Mouse (Mus musculus) embryo, embryonic 10.5 days (tissue): ENCODE results near the gene Atad1.
"Not testable (repeated sequence)": the region's sequence is repeated elsewhere in the genome, so short reads cannot be mapped to it uniquely, and the experiment has no call there.

ENCODE experiments used
- DNase-seq: peaks from one replicate; pipeline ENCODE4 v3.0.0-alpha.2; 2015; ENCODE audit warnings: low spot score

Atad1 gene

DNA sequence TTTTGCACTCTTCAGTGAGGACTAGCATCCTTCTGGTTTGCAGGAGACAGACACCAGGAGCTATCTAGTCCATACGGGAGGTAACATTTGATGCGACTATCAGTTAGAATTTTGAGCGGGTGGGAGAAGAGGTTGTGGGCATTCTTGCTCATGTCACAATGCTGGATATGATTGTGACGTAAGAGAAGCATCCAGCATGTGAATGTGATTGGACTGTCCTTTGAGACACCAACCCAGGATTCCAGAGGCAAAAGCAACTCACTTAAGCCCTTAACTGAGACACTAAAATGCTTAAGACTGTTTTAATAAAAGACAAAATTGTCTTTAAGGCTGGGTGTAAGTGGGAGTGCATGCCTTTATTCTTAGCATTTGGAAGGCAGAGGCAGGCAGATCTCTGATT lies at the start of gene Atad1:
Gene Atad1, minus strand, starts transcription at position 101 of the 400 bp plus-strand sequence.
- DNase-seq, result no peak

DNA sequence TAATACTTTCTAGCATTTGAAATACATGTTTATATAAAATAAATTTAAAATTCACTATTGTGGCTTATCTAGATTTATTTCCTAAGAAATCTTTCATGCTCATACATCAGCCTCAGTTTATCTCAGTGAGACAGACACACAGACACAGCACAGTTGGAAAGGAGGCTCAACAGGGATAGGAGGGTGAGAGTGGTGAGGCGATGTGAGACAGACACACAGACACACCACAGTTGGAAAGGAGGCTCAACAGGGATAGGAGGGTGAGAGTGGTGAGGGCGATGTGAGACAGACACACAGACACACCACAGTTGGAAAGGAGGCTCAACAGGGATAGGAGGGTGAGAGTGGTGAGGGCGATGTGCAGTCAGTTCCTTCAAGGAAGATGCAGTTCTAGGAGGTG lies 48.4 kb upstream of the Atad1 start:
- not testable (repeated sequence) for DNase-seq

DNA sequence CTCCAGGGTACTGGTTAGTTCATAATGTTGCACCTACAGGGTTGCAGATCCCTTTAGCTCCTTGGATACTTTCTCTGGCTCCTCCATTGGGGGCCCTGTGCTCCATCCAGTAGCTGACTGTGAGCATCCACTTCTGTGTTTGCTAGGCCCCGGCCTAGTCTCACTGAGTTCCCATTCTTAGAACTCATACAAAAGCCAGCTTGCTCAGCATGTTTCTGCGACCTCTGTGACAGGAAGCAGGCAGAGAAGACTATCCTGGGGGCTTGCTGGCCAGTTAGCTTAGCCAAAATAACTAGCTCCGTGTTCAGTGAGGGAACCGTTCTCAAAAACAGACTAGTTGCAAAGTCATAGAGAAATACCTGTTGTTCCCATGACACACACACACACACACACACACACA lies 47.8 kb upstream of the Atad1 start:
- DNase-seq, result not testable (repeated sequence)

DNA sequence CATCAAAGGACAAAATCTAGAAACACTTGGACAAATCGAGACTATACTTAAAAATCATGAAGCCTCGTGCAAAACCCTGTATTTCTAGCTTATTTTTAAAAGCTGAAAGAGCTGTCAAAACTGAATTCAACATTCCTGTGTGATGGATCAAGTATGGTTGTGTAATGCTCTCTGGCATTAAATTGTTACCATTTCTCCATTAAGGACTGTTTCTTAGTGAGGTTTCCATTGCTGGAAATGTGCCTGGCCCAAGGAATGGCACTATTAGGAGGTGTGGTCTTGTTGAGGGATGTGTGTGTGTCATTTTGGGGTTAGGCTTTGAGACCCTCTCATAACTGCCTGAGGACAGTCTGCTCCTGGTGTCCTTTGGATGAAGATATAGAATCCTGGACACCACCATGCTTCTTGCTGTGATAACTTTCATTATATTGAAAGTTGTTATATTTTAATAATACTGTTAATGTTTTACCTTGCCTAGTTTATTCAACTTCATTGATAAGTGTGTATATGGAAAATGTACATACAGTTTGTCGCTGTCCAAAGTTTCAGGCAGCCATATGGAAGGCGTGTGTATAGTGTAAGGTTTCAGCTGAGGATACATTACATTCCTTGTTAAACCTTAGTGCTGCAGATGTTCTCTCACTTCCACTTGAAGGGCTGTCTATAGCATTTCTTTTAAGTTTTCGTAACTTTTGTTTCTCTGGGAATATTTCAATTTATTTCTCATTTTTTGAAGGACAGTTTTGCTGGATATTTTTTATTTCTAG lies 41.9 kb upstream of the Atad1 start:
- no peak for DNase-seq

DNA sequence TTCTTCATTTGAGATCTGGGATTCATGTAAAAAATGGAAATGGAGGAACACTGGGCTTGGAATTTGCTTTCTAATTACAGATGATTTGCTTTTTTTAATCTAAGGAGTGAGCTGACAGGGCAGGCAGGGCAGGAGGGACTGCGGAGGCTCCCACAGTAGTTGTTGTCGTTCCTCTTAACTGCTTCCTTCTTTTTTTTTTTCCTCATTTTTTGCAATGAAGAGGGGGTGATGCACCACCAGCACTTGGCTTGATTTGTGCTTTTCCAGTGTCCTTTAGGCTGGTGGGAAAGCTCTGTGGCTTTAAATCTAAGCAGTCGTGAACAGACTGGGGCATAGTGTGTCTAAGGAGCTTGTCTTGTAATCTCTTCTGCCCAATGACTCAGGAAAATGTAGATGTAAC lies 39.5 kb upstream of the Atad1 start:
- DNase-seq, result no peak

DNA sequence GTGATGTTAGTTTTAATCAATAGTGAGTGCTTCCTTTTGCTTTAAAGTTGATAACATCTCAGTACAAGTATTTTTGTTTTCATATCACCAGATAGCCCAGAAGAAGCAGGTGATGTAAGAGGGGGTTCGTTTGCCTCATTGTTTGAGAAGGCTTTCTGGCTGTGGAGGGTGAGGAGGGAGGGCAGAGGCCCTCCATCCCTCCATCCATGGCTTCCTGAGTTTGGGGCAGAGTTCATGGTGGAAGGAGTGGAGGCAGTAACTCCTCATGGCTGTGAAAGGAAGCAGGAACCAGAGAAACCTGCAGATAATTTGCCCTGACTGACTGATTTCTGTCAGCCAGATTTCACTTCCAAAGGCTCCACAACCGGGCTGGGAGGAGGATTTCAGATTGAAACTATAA lies 38.8 kb upstream of the Atad1 start:
- DNase-seq, result no peak

DNA sequence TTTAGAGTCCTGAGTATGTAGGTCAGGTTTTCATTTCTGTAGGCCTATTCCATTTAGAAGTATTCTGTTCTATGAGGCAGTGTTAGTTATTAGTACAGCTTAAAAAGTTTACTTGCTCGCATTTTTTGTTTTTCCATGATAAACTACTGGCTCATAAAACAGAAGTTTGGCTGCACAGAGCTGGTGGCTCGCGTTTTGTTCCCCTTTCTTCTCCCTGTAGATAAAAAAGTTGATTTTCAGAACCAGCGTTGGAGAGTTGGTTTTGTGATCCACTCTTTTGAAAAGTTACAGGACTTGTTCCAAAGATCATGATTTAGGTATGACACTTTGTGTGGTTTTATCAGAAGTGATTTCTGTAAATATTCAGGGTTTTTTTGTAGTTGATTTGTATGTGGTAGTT lies 22.9 kb upstream of the Atad1 start:
- DNase-seq, result no peak

DNA sequence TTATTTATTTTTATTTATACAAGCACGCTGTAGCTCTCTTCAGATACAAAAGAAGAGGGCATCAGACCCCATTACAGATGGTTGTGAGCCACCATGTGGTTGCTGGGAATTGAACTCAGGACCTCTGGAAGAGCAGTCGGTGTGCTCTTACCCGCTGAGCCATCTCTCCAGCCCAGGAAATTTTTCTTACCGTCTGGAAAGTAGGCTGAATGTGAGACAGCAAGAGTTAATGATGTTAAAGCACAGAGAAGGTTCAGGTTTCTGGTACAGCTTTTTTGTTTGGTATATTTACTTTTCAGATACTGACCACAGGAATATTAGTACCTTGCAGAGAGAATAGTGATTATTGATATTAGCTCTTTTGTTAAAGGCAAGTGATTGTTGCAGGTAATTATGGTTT lies 21.6 kb upstream of the Atad1 start:
- no peak for DNase-seq

DNA sequence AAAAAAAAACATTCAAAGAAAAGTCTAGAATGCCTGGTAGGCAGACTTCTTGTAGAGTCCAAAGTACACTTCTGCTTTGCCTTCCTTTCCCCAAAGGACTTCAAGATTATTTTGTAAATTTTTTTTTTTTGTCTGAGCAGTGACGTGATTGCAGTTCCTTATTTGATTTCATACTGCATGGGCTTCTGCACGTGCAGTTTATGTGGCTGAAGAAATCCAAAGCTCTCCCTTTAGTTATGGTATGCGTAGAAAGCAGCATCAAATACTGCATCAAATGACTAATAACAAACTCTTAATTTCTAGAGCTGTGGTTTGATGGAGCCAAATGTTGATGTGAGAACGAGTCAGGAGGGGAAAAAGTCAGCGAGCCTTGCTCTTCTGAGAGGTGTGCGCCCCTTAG lies 20.9 kb upstream of the Atad1 start:
- DNase-seq, result no peak

DNA sequence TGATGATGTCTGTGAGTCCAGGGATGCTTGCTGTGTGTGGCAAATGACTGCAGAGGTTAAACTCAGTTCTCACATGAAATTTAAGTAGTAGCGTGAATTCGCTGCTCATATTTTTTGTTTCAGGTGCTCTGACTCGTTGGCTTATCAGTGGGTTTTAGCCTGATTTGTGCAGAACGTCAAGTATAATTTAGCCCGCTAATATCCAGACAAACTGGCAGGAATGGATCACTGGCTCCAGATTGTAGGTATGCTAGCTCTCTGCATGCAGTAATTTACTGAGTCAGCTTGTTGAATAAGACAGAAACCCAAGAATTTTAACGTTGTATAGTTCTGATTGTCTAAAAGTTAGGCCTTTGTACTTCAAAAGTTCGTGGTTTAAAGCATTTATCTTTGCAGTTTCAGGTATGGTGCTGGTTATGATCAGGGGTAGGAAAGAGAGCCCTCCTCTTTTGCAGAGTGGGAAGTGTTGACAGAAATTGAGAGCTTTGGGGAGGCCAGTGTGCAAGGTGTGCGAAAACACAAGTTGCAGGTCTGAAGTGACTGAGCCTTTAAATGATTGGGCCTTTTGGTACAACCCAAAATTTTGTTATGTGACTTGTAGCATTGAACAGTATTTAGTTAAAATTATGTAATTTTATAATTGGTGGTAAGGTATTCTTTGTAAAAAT lies 19.9 kb upstream of the Atad1 start:
- peak; percentile 22 for DNase-seq

DNA sequence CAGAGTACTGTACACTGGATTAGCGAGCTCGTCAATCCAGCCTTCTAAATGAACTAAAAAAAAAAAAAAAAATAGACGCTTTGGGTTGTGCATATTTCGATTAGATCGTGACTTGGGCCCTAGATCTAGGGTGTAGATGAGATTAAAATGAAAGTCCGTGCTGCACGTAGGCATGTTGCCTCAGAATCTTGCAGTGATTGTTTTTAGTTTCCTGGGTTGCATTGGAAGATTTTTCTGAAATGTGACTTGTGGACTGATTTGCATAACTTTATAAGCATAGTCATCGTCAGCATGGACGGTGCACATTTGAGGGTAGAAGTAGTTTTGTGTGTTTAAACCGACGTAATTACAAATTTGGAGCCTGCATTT lies 19.2 kb upstream of the Atad1 start:
- DNase-seq, result peak; percentile 24

DNA sequence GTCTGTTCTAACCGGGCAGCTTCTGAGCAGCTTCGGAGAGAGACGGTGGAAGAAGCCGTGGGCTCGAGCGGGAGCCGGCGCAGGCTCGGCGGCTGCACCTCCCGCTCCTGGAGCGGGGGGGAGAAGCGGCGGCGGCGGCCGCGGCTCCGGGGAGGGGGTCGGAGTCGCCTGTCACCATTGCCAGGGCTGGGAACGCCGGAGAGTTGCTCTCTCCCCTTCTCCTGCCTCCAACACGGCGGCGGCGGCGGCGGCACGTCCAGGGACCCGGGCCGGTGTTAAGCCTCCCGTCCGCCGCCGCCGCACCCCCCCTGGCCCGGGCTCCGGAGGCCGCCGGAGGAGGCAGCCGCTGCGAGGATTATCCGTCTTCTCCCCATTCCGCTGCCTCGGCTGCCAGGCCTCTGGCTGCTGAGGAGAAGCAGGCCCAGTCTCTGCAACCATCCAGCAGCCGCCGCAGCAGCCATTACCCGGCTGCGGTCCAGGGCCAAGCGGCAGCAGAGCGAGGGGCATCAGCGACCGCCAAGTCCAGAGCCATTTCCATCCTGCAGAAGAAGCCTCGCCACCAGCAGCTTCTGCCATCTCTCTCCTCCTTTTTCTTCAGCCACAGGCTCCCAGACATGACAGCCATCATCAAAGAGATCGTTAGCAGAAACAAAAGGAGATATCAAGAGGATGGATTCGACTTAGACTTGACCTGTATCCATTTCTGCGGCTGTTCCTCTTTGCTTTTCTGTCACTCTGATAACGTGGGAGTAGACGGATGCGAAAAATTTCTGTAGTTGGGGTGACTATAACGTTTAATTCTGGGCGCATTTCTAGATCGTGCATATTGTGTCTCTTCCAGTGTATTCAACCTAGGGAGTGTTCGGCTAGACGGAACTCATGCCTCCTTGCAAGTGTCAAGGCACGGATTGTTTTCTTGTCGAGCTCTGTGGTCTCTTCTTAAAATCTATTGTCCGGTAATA lies 18.5 kb upstream of the Atad1 start:
- DNase-seq, result peak; percentile 59

DNA sequence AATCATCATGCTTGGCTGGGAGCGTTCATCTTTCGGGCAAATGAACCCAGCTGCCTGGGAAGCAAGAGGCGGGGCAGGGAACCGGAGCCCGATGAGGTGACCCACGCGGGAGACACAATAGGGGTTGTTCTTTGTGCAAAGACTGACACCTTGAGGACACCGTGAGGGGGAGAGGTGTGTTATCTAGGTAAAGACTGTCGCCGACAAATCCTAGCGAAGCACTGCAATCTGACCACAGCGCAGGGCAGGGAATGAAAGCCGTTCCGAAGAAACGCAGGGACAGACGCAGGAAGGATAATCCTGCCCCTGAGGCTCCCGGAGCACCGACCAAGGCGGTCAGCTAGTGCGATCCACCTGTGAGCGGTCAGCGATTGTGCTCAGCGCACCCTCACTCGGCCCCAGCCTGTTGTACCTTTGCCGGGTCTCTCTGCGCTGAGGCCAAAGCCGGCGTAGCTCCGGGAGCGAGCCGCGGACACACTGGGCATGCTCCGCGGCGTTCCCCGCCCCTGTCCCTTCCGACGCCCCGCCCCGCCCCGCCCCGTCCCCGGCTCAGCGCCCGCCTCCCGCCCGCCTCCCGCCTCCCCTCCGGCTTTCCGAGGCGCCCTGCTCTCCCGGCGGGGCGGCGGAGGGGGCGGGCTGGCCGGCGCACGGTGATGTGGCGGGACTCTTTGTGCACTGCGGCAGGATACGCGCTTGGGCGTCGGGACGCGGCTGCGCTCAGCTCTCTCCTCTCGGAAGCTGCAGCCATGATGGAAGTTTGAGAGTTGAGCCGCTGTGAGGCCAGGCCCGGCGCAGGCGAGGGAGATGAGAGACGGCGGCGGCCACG lies 17.5 kb upstream of the Atad1 start, which contains the start of gene Pten:
Gene Pten, plus strand, starts transcription at position 598 of the 826 bp plus-strand sequence.
- peak; percentile 94 for DNase-seq

DNA sequence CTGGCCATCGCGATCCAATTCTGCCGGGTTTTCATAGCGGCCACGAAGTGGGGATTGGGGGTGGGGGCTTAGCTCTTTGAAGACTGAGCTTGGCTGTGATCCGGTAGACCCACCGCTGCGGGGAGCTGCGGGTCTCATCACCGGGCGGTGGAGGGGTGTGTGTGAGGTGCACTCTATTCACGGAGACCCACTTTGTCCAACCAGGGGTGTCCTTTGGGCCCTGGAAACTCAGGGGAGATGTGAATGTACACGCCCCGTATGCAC lies 17.0 kb upstream of the Atad1 start:
- DNase-seq, result no peak

DNA sequence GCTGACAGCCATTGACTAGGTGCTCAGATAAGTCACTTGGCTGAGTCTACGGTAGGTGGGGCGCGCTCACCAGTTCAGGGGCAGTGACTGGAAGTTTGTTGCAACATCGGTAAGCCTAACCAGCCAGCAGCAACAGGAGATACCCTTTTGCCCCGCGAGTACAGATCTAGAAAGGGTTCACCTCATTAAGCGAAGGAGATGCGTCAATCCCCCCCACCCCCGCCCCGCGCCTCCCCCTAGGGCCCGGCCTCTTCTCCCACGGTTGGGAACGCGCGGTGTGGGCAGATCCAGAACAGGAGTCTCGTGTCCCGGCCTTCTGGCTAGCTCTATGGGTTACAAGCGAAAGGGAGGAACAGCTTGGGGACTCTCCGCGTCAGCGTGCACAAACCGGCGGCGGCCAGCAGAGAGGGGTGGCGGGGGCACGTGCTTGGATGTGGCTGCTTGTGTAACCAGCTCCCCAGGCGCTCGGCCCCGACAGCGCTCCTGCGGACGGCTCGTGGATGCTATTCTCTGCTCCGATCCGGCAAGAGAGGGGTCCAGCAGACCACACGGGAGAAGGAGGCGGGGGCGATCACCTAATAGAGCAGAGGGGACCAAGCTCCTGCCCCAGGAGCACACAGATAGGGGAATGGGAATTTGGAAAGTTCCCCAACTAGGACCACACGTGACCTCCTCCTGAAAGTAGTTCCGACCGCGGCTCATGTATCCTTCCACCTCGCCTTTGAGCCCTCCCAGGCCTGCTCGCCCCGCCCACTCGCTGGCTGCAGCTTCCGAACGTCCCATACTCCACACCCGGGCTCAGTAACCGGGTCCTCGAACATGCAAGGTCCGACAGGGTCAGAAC lies 16.4 kb upstream of the Atad1 start:
- peak; percentile 98 for DNase-seq

DNA sequence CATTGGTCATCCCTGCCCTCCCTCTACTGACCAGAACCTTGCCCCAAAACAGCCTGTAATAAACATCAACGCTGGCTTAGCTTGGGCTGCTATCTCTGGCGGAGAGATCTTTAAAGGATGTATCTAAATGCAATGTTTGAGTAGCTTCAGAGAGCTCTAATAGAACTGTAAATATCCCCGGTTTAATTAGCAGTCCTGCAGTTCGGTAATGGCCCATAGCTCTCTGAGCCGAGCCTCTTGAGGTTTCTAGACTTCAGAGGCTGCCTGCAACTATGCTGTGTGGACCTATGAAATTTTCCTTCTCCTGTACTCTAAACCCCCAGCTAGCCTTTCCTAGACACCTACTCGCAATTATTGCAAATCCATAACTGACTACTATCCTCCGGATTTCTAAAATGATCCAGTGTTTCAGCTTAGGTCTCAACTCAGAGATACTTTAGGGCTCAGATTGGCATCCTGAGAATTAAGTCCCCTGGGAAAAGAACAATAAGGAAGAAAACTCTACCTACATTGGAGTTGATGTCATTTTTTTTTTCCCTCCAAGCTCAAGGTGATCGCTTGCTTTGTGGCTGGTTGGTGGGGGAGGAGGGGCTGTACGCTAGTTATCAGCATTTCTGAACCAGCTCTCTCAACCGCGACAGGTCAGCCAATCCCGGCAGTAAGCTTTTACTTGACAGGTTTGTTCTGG lies 15.7 kb upstream of the Atad1 start:
- DNase-seq, result peak; percentile 32

DNA sequence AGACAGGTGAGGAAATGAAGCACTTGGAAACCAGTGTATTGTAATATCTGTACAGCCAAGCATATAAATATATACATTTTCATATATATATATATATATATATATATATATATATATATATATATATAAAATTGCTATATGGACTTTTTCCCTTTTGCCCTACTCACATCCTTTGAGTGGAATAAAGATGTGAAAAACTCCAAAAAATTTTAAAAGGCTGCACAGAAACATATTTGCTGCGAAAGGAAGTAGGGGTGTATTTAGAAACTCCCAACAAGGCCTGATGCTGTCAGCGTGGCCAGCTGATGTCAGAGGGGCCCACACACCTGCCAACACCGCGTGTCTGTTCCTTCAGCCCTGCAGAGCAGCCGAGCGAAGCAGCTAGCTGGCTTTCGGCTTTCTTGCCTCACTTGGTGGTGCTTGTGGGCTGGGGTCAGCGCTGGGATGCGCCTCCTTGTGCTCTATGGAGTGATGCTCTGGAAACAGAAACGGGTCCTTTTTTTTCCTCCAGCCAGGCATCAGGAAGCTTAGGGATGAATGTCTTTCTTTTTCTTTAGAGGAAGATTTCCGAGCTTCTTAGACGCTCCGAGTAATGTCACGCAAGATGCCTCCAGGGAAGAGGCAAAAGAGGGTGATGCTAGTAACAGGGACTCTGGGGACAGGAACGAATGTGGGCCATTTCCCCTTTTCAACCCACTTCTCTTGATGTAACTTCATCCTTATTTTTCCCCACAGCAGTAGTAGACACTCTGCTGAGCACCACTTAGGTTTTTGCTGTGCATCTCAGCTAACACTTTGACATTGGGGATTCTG lies 14.8 kb upstream of the Atad1 start:
- peak; percentile 45 for DNase-seq

DNA sequence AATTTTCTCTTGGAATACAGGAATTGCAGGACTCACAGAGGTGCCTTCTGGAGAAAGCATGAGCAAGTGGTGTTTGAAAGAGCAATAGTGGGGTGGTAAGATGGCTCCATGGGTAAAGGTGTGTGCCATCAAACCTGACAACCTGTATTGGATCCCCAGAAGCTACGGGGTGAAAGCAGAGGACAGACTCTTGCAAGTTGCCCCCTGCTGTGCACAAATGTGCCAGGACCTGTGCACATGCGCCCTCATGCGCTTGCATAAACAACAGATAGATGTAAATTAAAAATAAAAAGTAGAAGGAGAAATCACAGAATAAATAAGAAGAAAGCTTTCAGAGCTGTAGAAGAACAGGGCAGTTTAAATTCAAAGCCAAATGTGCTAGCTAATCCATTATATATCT lies 13.8 kb upstream of the Atad1 start:
- DNase-seq, result no peak

DNA sequence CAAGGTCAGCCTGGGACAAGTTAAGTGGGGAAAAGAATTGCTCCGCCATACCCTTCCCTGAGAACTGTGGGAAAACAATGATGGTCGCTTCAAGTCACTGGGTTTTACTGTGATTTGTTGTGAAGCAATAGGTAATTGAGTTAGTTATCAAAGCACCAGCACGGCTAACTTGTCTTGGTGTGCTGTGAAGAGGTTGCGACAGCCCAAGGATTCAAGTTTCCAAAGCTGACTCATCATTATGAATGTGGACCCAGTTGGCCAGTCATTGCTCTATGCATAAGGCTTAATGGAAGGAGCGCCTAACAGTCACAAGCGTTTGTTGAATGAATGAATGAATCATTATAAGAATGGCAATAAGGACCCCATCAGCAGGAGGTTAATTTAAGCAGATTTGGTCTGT lies 12.8 kb upstream of the Atad1 start:
- DNase-seq, result no peak

DNA sequence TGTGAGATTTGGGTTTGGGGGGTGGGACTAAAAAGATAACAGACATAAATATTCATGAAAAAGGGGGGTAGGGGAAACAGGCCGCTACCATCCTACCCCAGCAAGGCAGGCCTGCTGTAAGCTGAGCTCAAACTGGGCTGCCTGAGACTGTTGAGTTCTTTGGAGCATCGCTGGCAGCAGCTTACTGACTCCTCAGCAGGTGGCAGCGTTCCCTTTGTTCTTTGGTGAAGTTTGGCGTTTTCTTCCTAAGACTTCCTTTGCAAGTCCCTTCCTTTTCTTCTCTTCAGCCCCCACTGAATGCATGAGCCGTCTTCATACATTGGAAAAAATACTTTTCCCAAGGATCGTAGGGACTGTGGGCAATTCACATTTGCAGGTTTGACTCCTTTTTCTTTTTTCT lies 9.8 kb upstream of the Atad1 start:
- peak; percentile 70 for DNase-seq
